Mouse (Mus musculus) embryonic facial prominence, embryonic 14.5 days (tissue): ENCODE results near the gene Cdadc1. TPM values are rescaled to one million over a fixed set of nuclear protein-coding genes. Genes with fewer than 3 reads are reported as not detected.

Experiments used
- ATAC-seq: fragments of 200-750 bp; cut with Nextera tagmentation; 2 replicates; pipeline ENCODE4 v1.8.0; 2017; ENCODE audit warnings: low read depth, moderate number of reproducible peaks, moderate TSS enrichment
- DNase-seq: peaks from one replicate; pipeline ENCODE4 v3.0.0-alpha.2; 2015; ENCODE audit warnings: low spot score
- H3K27ac ChIP-seq: fragments of 300-500 bp; sonication (generic); replicated peaks from 2 replicates; pipeline ENCODE4 v1.5.1; 2014; ENCODE audit warnings: low read depth, mild to moderate bottlenecking, low read length, moderate library complexity
- H3K27me3 ChIP-seq: fragments of 300-500 bp; sonication (generic); replicated peaks from 2 replicates; pipeline ENCODE4 v1.6.1; 2014; ENCODE audit warnings: low read length; ENCODE audit not compliant: control insufficient read depth, insufficient read depth
- H3K36me3 ChIP-seq: fragments of 300-500 bp; sonication (generic); 2 replicates; pipeline ENCODE4 v1.6.1; 2014; ENCODE audit warnings: low read length, mixed read lengths; ENCODE audit not compliant: control insufficient read depth, insufficient read depth
- H3K4me1 ChIP-seq: fragments of 300-500 bp; sonication (generic); 2 replicates; pipeline ENCODE4 v1.6.1; 2014; ENCODE audit warnings: antibody characterized with exemption, low read length; ENCODE audit not compliant: control insufficient read depth, insufficient read depth
- H3K4me2 ChIP-seq: fragments of 300-500 bp; sonication (generic); 2 replicates; pipeline ENCODE4 v1.6.1; 2014; ENCODE audit warnings: low read depth, mild to moderate bottlenecking, low read length, moderate library complexity, mixed read lengths
- H3K4me3 ChIP-seq: fragments of 300-500 bp; sonication (generic); 2 replicates; pipeline ENCODE4 v1.5.1; 2014; ENCODE audit warnings: low read depth, mild to moderate bottlenecking, low read length
- H3K9ac ChIP-seq: fragments of 300-500 bp; sonication (generic); 2 replicates; pipeline ENCODE4 v1.6.1; 2014; ENCODE audit warnings: low read depth, mild to moderate bottlenecking, low read length, moderate library complexity, mixed read lengths
- H3K9me3 ChIP-seq: fragments of 300-500 bp; sonication (generic); 2 replicates; pipeline ENCODE4 v1.6.1; 2016; ENCODE audit warnings: low read length; ENCODE audit not compliant: control insufficient read depth
- WGBS: fragments of 180-500 bp; shearing (Covaris S2); extraction: QIAGEN DNeasy Blood & Tissue Kit; methylation state at CpG from one replicate; pipeline ENCODE4 v1.1.7; 2014; 5-methylcytosine and 5-hydroxymethylcytosine counted together
- polyA plus RNA-seq: library from polyadenylated mRNA; unstranded; fragments of >200 nt; fragmentation: Nextera tagmentation; extraction: Ambion mirVana; gene quantifications from 2 replicates; pipeline ENCODE4 v1.2.1, GENCODE M21; 2014

Gene Cdadc1
- polyA plus RNA-seq, 1 experiment from 2014 or later: 32.1 TPM

DNA sequence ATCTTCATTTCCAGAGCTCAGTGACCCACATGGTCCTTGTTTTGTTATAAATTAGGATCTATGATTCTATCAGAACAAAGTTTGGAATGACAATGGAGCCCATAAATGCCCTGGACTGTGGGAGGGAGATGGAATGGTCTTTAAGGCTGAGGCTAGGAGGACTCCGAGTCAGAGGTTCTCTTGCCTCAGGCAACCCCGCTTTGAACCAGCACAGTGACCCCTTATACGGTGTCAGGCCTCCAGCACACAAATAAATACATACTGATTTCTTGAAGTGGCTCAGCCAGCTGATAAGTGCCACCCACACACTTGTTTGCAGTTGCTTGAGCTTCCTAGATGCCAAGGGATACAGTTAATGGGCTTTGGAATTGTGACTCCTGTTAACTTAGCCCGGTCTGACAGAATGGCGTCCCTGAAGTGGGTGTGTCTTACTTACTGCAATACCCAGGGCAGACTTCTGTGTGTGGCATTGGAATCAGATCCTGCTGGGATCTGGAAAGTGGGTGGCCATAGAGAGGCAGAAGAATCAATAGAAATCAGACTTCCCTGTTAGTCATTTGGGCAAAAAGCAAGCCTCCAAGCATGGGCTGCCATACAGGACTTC, 35.6 kb upstream of the Cdadc1 start:
- Histone ChIP-seq H3K4me2 (no peak overlapping the region), H3K9ac (no peak overlapping the region), H3K27me3 (no peaks in the 10 kb centered on the region), H3K4me3 (no peak overlapping the region), H3K9me3 (no peaks in the 10 kb centered on the region), H3K36me3 (peaks cover 21% of the 10 kb centered on the region; the same call in 1 of the 2 replicates), H3K27ac (no peak overlapping the region), H3K4me1 (0 out of 2 replicates have a peak, but pooled peaks cover 4% of the 10 kb centered on the region)
- no peak for DNase-seq
- WGBS: 70% methylated on average over 5 of the region's 5 CpGs
- no peak for ATAC-seq

DNA sequence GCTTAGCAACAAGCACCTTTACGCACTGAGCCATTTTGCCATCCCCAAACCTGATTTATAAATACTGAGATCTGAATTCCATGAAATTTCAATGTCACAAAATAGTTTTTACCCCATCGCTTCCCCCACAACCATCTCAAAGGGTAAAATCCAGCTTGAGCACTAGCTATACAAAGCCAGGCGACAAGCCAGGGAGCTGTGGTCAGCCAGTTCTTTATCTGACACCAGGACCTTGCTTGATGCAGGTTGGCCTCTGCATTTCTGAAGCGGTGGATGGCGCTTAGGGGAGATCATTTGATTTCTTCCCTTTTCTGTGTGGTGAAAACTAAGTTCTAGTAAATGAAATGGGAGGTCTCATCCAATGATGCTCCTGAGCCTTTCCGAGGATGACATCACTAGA, 34.3 kb upstream of the Cdadc1 start:
- DNase-seq (no peak), ATAC-seq (no peak)
- Histone ChIP-seq H3K9me3 (no peaks in the 10 kb centered on the region), H3K4me2 (no peak overlapping the region), H3K9ac (no peak overlapping the region), H3K27me3 (no peaks in the 10 kb centered on the region; the same call in 1 of the 2 replicates), H3K36me3 (peaks cover 21% of the 10 kb centered on the region; the same call in 1 of the 2 replicates), H3K4me1 (0 out of 2 replicates have a peak, but pooled peaks cover 4% of the 10 kb centered on the region), H3K4me3 (no peak overlapping the region), H3K27ac (no peak overlapping the region)
- 89% methylated on average over 6 of the region's 6 CpGs for WGBS

DNA sequence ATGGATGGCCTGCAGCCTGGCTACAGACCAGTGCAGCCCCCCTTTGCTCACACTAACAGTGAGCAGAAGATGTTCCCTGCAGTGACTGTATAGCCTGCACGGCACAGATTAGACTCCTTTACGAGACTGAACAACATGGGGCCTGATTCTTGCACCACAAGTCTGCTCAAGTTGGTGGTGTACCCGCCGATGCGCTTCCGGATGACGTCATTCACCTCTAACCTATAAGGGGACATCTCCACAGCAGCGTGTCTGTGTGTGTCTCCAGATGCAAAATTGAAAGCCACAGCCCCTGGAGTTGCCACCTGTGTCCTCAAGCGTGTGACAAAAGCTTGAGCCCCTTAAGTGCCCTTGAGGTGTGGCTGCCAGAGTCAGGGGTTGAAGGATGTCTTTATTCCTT, 32.3 kb upstream of the Cdadc1 start:
- DNase-seq: no peak
- Histone ChIP-seq H3K27me3 (peaks cover 8% of the 10 kb centered on the region; the same call in 1 of the 2 replicates), H3K4me3 (no peak overlapping the region), H3K4me1 (0 out of 2 replicates have a peak, but pooled peaks cover 4% of the 10 kb centered on the region), H3K4me2 (no peak overlapping the region), H3K27ac (no peak overlapping the region), H3K36me3 (peaks cover 21% of the 10 kb centered on the region; the same call in 1 of the 2 replicates), H3K9ac (no peak overlapping the region), H3K9me3 (no peaks in the 10 kb centered on the region)
- WGBS: 87% methylated on average over 9 of the region's 9 CpGs
- no peak for ATAC-seq

DNA sequence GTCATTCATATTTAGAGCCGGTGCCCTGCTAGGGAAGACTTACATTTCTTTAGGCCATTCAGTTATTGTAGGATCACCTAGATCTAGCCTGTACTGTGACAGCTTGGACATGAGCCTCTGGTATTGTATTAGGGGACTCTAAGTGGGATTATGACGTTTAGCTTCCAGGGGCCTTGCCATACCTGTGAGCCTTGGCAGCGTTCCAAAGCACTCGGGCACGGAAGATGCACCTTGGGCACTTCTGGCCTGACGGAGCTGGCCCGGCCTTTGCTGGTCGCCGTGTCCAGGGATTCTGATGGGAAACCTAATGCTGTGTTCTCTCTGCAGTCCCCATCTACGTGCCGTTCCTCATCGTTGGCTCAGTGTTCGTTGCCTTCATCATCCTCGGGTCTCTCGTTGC, 31.5 kb upstream of the Cdadc1 start:
- H3K4me1 ChIP-seq: 0 out of 2 replicates have a peak, but pooled peaks cover 4% of the 10 kb centered on the region
- H3K9ac ChIP-seq: no peak overlapping the region
- DNase-seq: no peak
- H3K9me3 ChIP-seq: no peaks in the 10 kb centered on the region
- ATAC-seq: no peak
- no peak overlapping the region for H3K27ac ChIP-seq
- H3K4me3 ChIP-seq: no peak overlapping the region
- H3K27me3 ChIP-seq: peaks cover 13% of the 10 kb centered on the region; the same call in 1 of the 2 replicates
- 86% methylated on average over 15 of the region's 15 CpGs for WGBS
- H3K36me3 ChIP-seq: peaks cover 21% of the 10 kb centered on the region; the same call in 1 of the 2 replicates
- 0 out of 2 replicates have a peak overlapping the region, but pooled peaks have one; percentile 77 for H3K4me2 ChIP-seq

DNA sequence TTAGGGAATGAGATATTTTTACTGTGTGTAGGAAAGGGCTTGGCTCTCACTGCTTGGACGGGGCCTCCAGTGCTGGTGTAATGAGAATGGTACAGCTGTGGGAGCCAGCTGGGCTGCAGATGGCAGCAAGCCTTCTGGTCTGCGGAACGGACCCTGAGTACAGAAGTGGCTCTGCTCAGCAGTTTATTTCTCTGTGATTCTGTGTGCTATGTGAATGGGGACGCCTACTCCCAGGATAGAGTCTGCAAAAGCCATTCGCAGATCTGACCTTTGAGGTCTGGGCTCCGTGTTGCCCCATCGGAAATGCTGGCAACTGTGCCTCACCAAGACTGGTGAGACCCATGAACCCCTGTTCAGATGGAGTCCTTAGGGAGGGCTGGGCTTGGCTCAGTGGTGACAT, 30.1 kb upstream of the Cdadc1 start:
- H3K36me3 ChIP-seq: peaks cover 21% of the 10 kb centered on the region; the same call in 1 of the 2 replicates
- H3K27me3 ChIP-seq: peaks cover 16% of the 10 kb centered on the region; the same call in 1 of the 2 replicates
- 0 out of 2 replicates have a peak, but pooled peaks cover 4% of the 10 kb centered on the region for H3K4me1 ChIP-seq
- DNase-seq (peak; percentile 80), ATAC-seq (peak; percentile 31; the same call in 1 of the 2 replicates)
- peak overlapping the region; percentile 77 for H3K4me2 ChIP-seq
- 10% methylated on average over 7 of the region's 7 CpGs for WGBS
- H3K4me3 ChIP-seq: peak overlapping the region; percentile 67
- H3K27ac ChIP-seq: no peak overlapping the region; the same call in 1 of the 2 replicates
- H3K9me3 ChIP-seq: no peaks in the 10 kb centered on the region
- H3K9ac ChIP-seq: peak overlapping the region; percentile 70

DNA sequence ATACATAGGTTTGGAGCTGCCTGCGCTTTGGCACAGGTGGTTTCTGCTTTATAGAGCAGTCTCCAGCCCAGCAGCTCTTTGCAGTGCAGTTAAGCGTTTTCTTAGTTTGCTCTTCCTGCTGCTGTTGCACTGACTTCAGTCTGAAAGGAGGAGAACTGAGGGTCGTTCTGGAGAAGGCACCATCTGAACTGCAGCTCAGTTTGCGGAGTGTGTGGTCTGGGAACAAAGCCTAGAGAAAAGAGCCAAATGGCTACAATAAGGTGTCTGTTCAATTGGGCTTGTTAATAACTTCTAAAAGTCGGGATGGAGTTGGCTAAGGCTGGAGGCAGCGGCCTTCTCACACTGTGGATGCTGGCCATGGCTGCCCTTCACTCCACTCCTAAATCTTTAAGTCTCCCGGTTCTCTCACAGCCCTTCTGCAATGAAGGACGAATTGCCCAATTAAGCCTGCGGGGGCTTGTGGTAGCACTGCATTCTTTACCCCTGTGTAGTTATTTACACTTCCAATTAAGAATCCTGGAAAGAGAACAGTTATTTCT, 29.5 kb upstream of the Cdadc1 start:
- Histone ChIP-seq H3K9ac (peak overlapping the region; percentile 70), H3K36me3 (peaks cover 21% of the 10 kb centered on the region; the same call in 1 of the 2 replicates), H3K27ac (peak overlapping the region; percentile 74; the same call in 1 of the 2 replicates), H3K4me1 (0 out of 2 replicates have a peak, but pooled peaks cover 4% of the 10 kb centered on the region), H3K4me2 (peak overlapping the region; percentile 77), H3K9me3 (no peaks in the 10 kb centered on the region), H3K4me3 (peak overlapping the region; percentile 67), H3K27me3 (peaks cover 16% of the 10 kb centered on the region; the same call in 1 of the 2 replicates)
- DNase-seq (no peak), ATAC-seq (no peak)
- WGBS: 29% methylated on average over 9 of the region's 9 CpGs

DNA sequence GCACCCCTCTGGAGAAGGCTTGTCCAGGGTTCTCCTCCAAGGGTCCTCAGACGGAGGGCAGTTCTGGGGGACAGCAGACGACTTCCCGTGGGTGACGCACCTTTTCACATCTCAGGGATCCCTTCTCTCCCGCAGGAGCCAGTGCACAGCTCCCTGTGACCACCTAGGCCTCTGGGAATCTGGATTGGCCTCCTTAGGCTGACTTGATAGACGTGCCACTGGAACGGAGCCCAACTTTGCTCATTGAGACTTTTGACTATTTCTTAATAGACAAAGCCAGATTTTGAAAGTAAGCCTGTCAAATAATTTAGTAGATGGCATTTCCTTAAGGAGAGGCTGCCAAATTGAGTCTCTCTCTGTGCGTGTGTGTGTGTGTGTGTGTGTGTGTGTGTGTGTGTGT, 29.0 kb upstream of the Cdadc1 start:
- Histone ChIP-seq H3K4me1 (0 out of 2 replicates have a peak, but pooled peaks cover 4% of the 10 kb centered on the region), H3K36me3 (peaks cover 21% of the 10 kb centered on the region; the same call in 1 of the 2 replicates), H3K9me3 (no peaks in the 10 kb centered on the region), H3K27me3 (peaks cover 16% of the 10 kb centered on the region; the same call in 1 of the 2 replicates), H3K4me3 (peak overlapping the region; percentile 67), H3K27ac (peak overlapping the region; percentile 74), H3K4me2 (peak overlapping the region; percentile 77), H3K9ac (peak overlapping the region; percentile 70)
- DNase-seq (peak; percentile 65), ATAC-seq (no peak)
- WGBS: 20% methylated on average over 8 of the region's 8 CpGs

DNA sequence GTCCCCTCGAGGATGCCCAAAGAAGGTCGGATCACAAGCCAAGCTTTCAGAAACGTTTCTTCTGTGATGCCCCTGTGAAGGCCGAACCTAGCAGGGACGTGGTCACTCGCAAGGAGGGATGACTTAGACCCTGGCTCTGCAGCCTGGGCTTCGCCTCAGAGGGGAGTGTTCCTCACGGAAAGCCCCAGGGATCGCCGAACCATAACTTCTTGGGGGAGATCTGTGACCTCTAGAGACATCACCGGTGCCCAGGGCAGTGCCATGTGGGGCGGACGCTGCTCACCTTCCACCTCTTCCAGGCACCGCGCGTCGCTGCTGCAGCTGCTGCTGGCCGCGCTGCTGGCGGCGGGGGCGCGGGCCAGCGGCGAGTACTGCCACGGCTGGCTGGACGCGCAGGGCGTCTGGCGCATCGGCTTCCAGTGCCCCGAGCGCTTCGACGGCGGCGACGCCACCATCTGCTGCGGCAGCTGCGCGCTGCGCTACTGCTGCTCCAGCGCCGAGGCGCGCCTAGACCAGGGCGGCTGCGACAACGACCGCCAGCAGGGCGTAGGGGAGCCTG, 28.1 kb upstream of the Cdadc1 start:
- Histone ChIP-seq H3K4me1 (0 out of 2 replicates have a peak, but pooled peaks cover 3% of the 10 kb centered on the region), H3K4me2 (peak overlapping the region; percentile 77), H3K36me3 (peaks cover 14% of the 10 kb centered on the region; the same call in 1 of the 2 replicates), H3K27ac (peak overlapping the region; percentile 74), H3K9me3 (no peaks in the 10 kb centered on the region), H3K27me3 (peaks cover 16% of the 10 kb centered on the region; the same call in 1 of the 2 replicates), H3K9ac (peak overlapping the region; percentile 70), H3K4me3 (peak overlapping the region; percentile 67)
- peak; percentile 74 for DNase-seq
- 1% methylated on average over 17 of the region's 51 CpGs for WGBS
- ATAC-seq: peak; percentile 51
